Mouse (Mus musculus) left cerebral cortex, adult 11 months (tissue): Measurements from ENCODE around the gene Mmp2.
"Not testable (repeated sequence)": the region's sequence is repeated elsewhere in the genome, so short reads cannot be mapped to it uniquely, and the experiment has no call there.

Experiments used
- DNase-seq: peaks from one replicate; pipeline ENCODE4 v3.0.0; 2022; ENCODE audit warnings: low spot score

The Mmp2 gene

GRCm38 (mm10) chr8:92838616-92839015 is 11.5 kb downstream of the Mmp2 start:
- no peak for DNase-seq

GRCm38 (mm10) chr8:92839161-92839560 is 12.1 kb downstream of the Mmp2 start:
- no peak for DNase-seq

- DNase-seq = no peak
These were observed 12.8 kb downstream of the Mmp2 start for GRCm38 (mm10) chr8:92839876-92840275.

- DNase-seq = no peak
These were observed 19.6 kb downstream of the Mmp2 start for GRCm38 (mm10) chr8:92846684-92847083.

- DNase-seq = no peak
These were observed 20.2 kb downstream of the Mmp2 start for GRCm38 (mm10) chr8:92847299-92847698.

- no peak for DNase-seq
These were observed 22.2 kb downstream of the Mmp2 start for GRCm38 (mm10) chr8:92849261-92849660.

GRCm38 (mm10) chr8:92850239-92850638 is 23.1 kb downstream of the Mmp2 start:
- peak; percentile 76 for DNase-seq

- DNase-seq = no peak
These were observed 24.3 kb downstream of the Mmp2 start for GRCm38 (mm10) chr8:92851381-92851780.

GRCm38 (mm10) chr8:92853188-92853983 is 26.3 kb downstream of the Mmp2 start:
- no peak for DNase-seq

- DNase-seq = no peak
These were observed 27.6 kb downstream of the Mmp2 start for GRCm38 (mm10) chr8:92854673-92855072.

GRCm38 (mm10) chr8:92855171-92855894 is 28.2 kb downstream of the Mmp2 start, which contains the start of gene Lpcat2:
TSS of gene Lpcat2 (plus strand) at chr8:92855339.
- DNase-seq = peak; percentile 59

GRCm38 (mm10) chr8:92856273-92856986 is 29.3 kb downstream of the Mmp2 start:
- no peak for DNase-seq

- no peak for DNase-seq
These were observed 31.5 kb downstream of the Mmp2 start for GRCm38 (mm10) chr8:92858475-92859182.

GRCm38 (mm10) chr8:92861977-92862376 is 34.9 kb downstream of the Mmp2 start:
- DNase-seq = no peak

GRCm38 (mm10) chr8:92870281-92870680 is 43.2 kb downstream of the Mmp2 start:
- no peak for DNase-seq

GRCm38 (mm10) chr8:92872063-92872759 is 45.1 kb downstream of the Mmp2 start:
- no peak for DNase-seq

- no peak for DNase-seq
These were observed 48.7 kb downstream of the Mmp2 start for GRCm38 (mm10) chr8:92875795-92876194.

GRCm38 (mm10) chr8:92881247-92881646 is 54.2 kb downstream of the Mmp2 start:
- no peak for DNase-seq

- DNase-seq = no peak
These were observed 56.7 kb downstream of the Mmp2 start for GRCm38 (mm10) chr8:92883771-92884170.

- not testable (repeated sequence) for DNase-seq
These were observed 65.1 kb downstream of the Mmp2 start for GRCm38 (mm10) chr8:92892216-92892615.

- DNase-seq = no peak
These were observed 66.8 kb downstream of the Mmp2 start for GRCm38 (mm10) chr8:92893870-92894269.
